Mouse (Mus musculus) spleen, adult 2 months (tissue): ENCODE measurements around the gene Mgat4b. TPM values are rescaled to one million over a fixed set of nuclear protein-coding genes. Genes with fewer than 3 reads are reported as not detected.

Experiments used
- DNase-seq, 2 experiments: peaks; one replicate each; pipeline versions ENCODE4 v3.0.0 to v3.0.0-alpha.2; 2012 to 2021; ENCODE audit warnings: low spot score in 2 of 2, low read depth in 1 of 2
- H3K27ac ChIP-seq: fragments of 200-500 bp; 2 replicates; pipeline ENCODE4 v1.5.1; 2012; ENCODE audit warnings: low read length, inconsistent platforms; ENCODE audit not compliant: insufficient read depth
- H3K27me3 ChIP-seq: fragments of 200-500 bp; 2 replicates; pipeline ENCODE4 v1.6.1; 2012; ENCODE audit warnings: mild to moderate bottlenecking, moderate library complexity, low read length, inconsistent platforms; ENCODE audit not compliant: control insufficient read depth, insufficient read depth
- H3K36me3 ChIP-seq: fragments of 200-500 bp; 2 replicates; pipeline ENCODE4 v1.6.1; 2012; ENCODE audit warnings: mild to moderate bottlenecking, low read length, inconsistent platforms; ENCODE audit not compliant: control insufficient read depth, insufficient read depth
- H3K4me1 ChIP-seq: fragments of 200-500 bp; 2 replicates; pipeline ENCODE4 v1.6.1; 2011; ENCODE audit warnings: inconsistent platforms; ENCODE audit not compliant: control insufficient read depth, insufficient read depth, insufficient read length
- H3K4me3 ChIP-seq: fragments of 200-500 bp; 2 replicates; pipeline ENCODE4 v1.5.1; 2011; ENCODE audit warnings: mild to moderate bottlenecking, inconsistent platforms; ENCODE audit not compliant: insufficient read depth, insufficient read length; ENCODE audit errors: extremely low read depth
- CTCF ChIP-seq: fragments of 200-500 bp; IDR thresholded peaks from 2 replicates; pipeline ENCODE4 v1.5.1; 2011; ENCODE audit warnings: mild to moderate bottlenecking, inconsistent platforms; ENCODE audit not compliant: insufficient read depth, insufficient read length, insufficient replicate concordance; ENCODE audit errors: extremely low read depth
- POLR2A ChIP-seq: fragments of 200-500 bp; IDR thresholded peaks from 2 replicates; pipeline ENCODE4 v1.6.1; 2011; ENCODE audit warnings: low read depth, low read length, inconsistent platforms
- WGBS: fragments of 180-500 bp; shearing (Covaris S2); methylation state at CpG from one replicate; pipeline ENCODE4 v1.1.7; 2018; 5-methylcytosine and 5-hydroxymethylcytosine counted together
- polyA plus RNA-seq: library from polyadenylated mRNA; depleted of rRNA; stranded (reverse); fragments of >200 nt; gene quantifications from 2 replicates; pipeline ENCODE4 v1.2.3, GENCODE M21; 2012

Mgat4b gene
- polyA plus RNA-seq, 1 experiment, result 32.6 TPM

GRCm38 (mm10) chr11:50236937-50237835 is 26.5 kb downstream of the Mgat4b start:
- no peak for DNase-seq
- peaks cover 4% of the 10 kb centered on the region; the same call in 1 of the 2 replicates for H3K4me1 ChIP-seq
- WGBS, result 3% methylated on average over 66 of the region's 66 CpGs

GRCm38 (mm10) chr11:50238324-50238723 is 27.6 kb downstream of the Mgat4b start, which contains the start of gene Ltc4s:
Gene Ltc4s, minus strand, starts transcription at chr11:50238616.
- no peaks in the 10 kb centered on the region for H3K36me3 ChIP-seq
- no peaks in the 10 kb centered on the region for H3K27me3 ChIP-seq
- peak within 1 kb of the TSS; percentile 85; the same call in 1 of the 2 replicates for H3K4me3 ChIP-seq
- 46% methylated on average over 10 of the region's 10 CpGs for WGBS
- H3K4me1 ChIP-seq, result peaks cover 4% of the 10 kb centered on the region; the same call in 1 of the 2 replicates
- no peak for DNase-seq
- TF ChIP-seq POLR2A (no peak), CTCF (no peak)
- H3K27ac ChIP-seq, result no peak within 1 kb of the TSS

More at GRCm38 (mm10) chr11:50236937-50237835, 26.5 kb downstream of the Mgat4b start:
- TF ChIP-seq CTCF (no peak), POLR2A (no peak)
- Histone ChIP-seq H3K36me3 (peaks cover under 1% of the 10 kb centered on the region; the same call in 1 of the 2 replicates), H3K4me3 (peak overlapping the region; percentile 85), H3K27ac (no peak overlapping the region), H3K27me3 (no peaks in the 10 kb centered on the region)

- Histone ChIP-seq H3K27ac (no peak overlapping the region), H3K36me3 (no peaks in the 10 kb centered on the region), H3K4me1 (peaks cover 4% of the 10 kb centered on the region; the same call in 1 of the 2 replicates), H3K27me3 (no peaks in the 10 kb centered on the region), H3K4me3 (no peak overlapping the region)
- no peak for TF ChIP-seq POLR2A
- no peak for TF ChIP-seq CTCF
- no peak for DNase-seq
- 67% methylated on average over 9 of the region's 9 CpGs for WGBS
Measured at GRCm38 (mm10) chr11:50238821-50239791, 28.4 kb downstream of the Mgat4b start.

GRCm38 (mm10) chr11:50240235-50240911 is 29.7 kb downstream of the Mgat4b start:
- DNase-seq, result no peak
- Histone ChIP-seq H3K4me1 (peaks cover 4% of the 10 kb centered on the region; the same call in 1 of the 2 replicates), H3K27me3 (no peaks in the 10 kb centered on the region), H3K4me3 (no peak overlapping the region), H3K36me3 (no peaks in the 10 kb centered on the region), H3K27ac (no peak overlapping the region)
- 40% methylated on average over 7 of the region's 7 CpGs for WGBS
- TF ChIP-seq CTCF, result no peak
- TF ChIP-seq POLR2A, result no peak

- H3K36me3 ChIP-seq, result no peaks in the 10 kb centered on the region
- no peak overlapping the region for H3K27ac ChIP-seq
- peak in 1 of 2 experiments; percentile 39 for DNase-seq
- WGBS, result 32% methylated on average over 6 of the region's 6 CpGs
- TF ChIP-seq CTCF, result no peak
- TF ChIP-seq POLR2A, result no peak
- H3K27me3 ChIP-seq, result no peaks in the 10 kb centered on the region
- no peaks in the 10 kb centered on the region for H3K4me1 ChIP-seq
- H3K4me3 ChIP-seq, result no peak overlapping the region
Measured at GRCm38 (mm10) chr11:50243926-50244325, 33.2 kb downstream of the Mgat4b start.

GRCm38 (mm10) chr11:50245269-50245668 is 34.6 kb downstream of the Mgat4b start:
- H3K27ac ChIP-seq, result no peak overlapping the region

More at GRCm38 (mm10) chr11:50245269-50245668, 34.6 kb downstream of the Mgat4b start:
- H3K4me1 ChIP-seq, result no peaks in the 10 kb centered on the region
- no peak for DNase-seq
- 60% methylated on average over 5 of the region's 5 CpGs for WGBS
- no peak overlapping the region for H3K4me3 ChIP-seq
- H3K27me3 ChIP-seq, result no peaks in the 10 kb centered on the region
- no peaks in the 10 kb centered on the region for H3K36me3 ChIP-seq
- TF ChIP-seq CTCF, result no peak
